Mouse (Mus musculus): ENCODE data around the gene Nrarp. TPM values are rescaled to one million over a fixed set of nuclear protein-coding genes. Genes with fewer than 3 reads are reported as not detected.

Nrarp gene
- polyA plus RNA-seq, 1 experiment, result not detected

GRCm38 (mm10) chr2:25224766-25225752, 44.5 kb downstream of the Nrarp start:
- H3K27ac ChIP-seq (ENCODE audit: insufficient read depth, low read depth, low read length), result peak overlapping the region; percentile 93
- TF ChIP-seq CTCF (IDR thresholded peaks at IDR 0.05; ENCODE audit: low read depth, low read length), result no peak
- TF ChIP-seq POLR2A (IDR thresholded peaks at IDR 0.05; ENCODE audit: borderline replicate concordance, low read depth, low read length), result no peak
- H3K4me1 ChIP-seq (ENCODE audit: control insufficient read depth, insufficient read depth, low read length), result peaks cover 13% of the 10 kb centered on the region
- peak overlapping the region; percentile 75 for H3K4me3 ChIP-seq (ENCODE audit: insufficient read depth, low read length)

DNA sequence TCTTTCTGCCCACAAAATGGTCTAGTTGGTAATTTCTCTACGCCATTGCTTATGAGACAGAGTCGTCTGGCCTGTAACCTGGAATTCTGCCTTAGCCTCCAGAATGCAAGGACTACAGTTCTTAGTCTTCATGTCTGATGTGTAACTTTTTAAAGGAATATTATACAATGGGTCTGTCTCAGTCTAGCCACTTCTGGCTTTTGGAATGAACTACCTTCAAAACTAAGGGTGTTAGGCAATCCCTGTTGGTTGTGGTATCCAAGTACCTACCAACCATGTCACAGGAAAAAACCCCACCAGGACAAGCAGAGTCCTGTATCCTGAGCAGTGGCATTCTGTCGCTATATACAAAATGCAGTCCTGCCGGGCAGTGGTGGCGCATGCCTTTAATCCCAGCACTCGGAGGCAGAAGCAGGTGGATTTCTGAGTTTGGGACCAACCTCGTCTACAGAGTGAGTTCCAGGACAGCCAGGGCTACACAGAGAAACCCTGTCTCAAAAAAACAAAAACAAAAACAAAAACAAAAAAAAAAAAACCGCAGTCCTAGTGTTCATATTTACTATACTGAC, 45.3 kb downstream of the Nrarp start:
- peak overlapping the region; percentile 69 for H3K27ac ChIP-seq (ENCODE audit: insufficient read depth, low read depth, low read length)

GRCm38 (mm10) chr2:25226864-25227263, 46.3 kb downstream of the Nrarp start:
- Histone ChIP-seq H3K27ac (ENCODE audit: insufficient read depth, low read depth, low read length) (no peak overlapping the region), H3K4me3 (ENCODE audit: insufficient read depth, low read length) (no peak overlapping the region), H3K4me1 (ENCODE audit: control insufficient read depth, insufficient read depth, low read length) (peaks cover 13% of the 10 kb centered on the region)
- TF ChIP-seq CTCF (IDR thresholded peaks at IDR 0.05; ENCODE audit: low read depth, low read length), result no peak
- no peak for TF ChIP-seq POLR2A (IDR thresholded peaks at IDR 0.05; ENCODE audit: borderline replicate concordance, low read depth, low read length)

More for the DNA sequence above, 45.3 kb downstream of the Nrarp start:
- H3K4me1 ChIP-seq (ENCODE audit: control insufficient read depth, insufficient read depth, low read length), result peaks cover 13% of the 10 kb centered on the region
- TF ChIP-seq CTCF (IDR thresholded peaks at IDR 0.05; ENCODE audit: low read depth, low read length), result no peak
- no peak for TF ChIP-seq POLR2A (IDR thresholded peaks at IDR 0.05; ENCODE audit: borderline replicate concordance, low read depth, low read length)
- H3K4me3 ChIP-seq (ENCODE audit: insufficient read depth, low read length), result peak overlapping the region; percentile 57

GRCm38 (mm10) chr2:25227406-25227805, 46.8 kb downstream of the Nrarp start:
- Histone ChIP-seq H3K4me1 (ENCODE audit: control insufficient read depth, insufficient read depth, low read length) (peaks cover 13% of the 10 kb centered on the region), H3K4me3 (ENCODE audit: insufficient read depth, low read length) (no peak overlapping the region), H3K27ac (ENCODE audit: insufficient read depth, low read depth, low read length) (no peak overlapping the region)
- TF ChIP-seq POLR2A (IDR thresholded peaks at IDR 0.05; ENCODE audit: borderline replicate concordance, low read depth, low read length) (no peak), CTCF (IDR thresholded peaks at IDR 0.05; ENCODE audit: low read depth, low read length) (no peak)

GRCm38 (mm10) chr2:25228431-25228889, 47.9 kb downstream of the Nrarp start:
- peak; percentile 83 for TF ChIP-seq CTCF (IDR thresholded peaks at IDR 0.05; ENCODE audit: low read depth, low read length)
- no peak for TF ChIP-seq POLR2A (IDR thresholded peaks at IDR 0.05; ENCODE audit: borderline replicate concordance, low read depth, low read length)
- peak overlapping the region; percentile 45 for H3K4me3 ChIP-seq (ENCODE audit: insufficient read depth, low read length)

DNA sequence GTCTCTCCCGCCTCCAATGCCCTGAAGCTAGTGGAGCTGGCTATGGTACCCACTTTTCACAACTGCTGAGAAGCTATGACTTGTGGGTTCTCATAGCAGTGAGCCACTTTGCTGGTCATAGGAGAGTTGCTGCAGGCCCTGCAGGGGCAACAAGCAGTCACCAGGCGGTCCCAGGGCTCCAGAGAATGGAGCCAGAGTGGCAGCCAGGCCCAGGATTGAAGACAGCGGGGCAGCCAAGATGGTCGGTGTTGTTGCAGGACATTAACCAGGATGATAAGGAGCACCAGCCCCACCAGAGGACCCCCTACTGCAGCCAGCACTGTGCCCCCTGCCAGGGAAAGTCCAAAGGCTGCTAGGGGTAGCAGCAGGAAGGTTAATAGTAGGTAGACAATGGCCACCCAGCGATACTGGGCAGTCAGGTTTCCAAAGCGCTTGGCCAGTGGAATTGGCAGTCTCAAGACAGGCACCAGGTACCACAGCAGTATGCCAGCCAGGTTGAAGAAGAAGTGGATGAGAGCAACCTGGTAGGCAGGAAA, 48.5 kb downstream of the Nrarp start:
- H3K27ac ChIP-seq (ENCODE audit: insufficient read depth, low read depth, low read length), result no peak overlapping the region
- no peak overlapping the region for H3K4me3 ChIP-seq (ENCODE audit: insufficient read depth, low read length)
- TF ChIP-seq POLR2A (IDR thresholded peaks at IDR 0.05; ENCODE audit: borderline replicate concordance, low read depth, low read length) (no peak), CTCF (IDR thresholded peaks at IDR 0.05; ENCODE audit: low read depth, low read length) (no peak)
- peaks cover 9% of the 10 kb centered on the region for H3K4me1 ChIP-seq (ENCODE audit: control insufficient read depth, insufficient read depth, low read length)

More at GRCm38 (mm10) chr2:25228431-25228889, 47.9 kb downstream of the Nrarp start:
- peak overlapping the region; percentile 49 for H3K27ac ChIP-seq (ENCODE audit: insufficient read depth, low read depth, low read length)
- peaks cover 9% of the 10 kb centered on the region for H3K4me1 ChIP-seq (ENCODE audit: control insufficient read depth, insufficient read depth, low read length)

- no peak for TF ChIP-seq POLR2A (IDR thresholded peaks at IDR 0.05; ENCODE audit: borderline replicate concordance, low read depth, low read length)
- no peak for TF ChIP-seq CTCF (IDR thresholded peaks at IDR 0.05; ENCODE audit: low read depth, low read length)
- Histone ChIP-seq H3K4me3 (ENCODE audit: insufficient read depth, low read length) (no peak overlapping the region), H3K4me1 (ENCODE audit: control insufficient read depth, insufficient read depth, low read length) (peaks cover 9% of the 10 kb centered on the region), H3K27ac (ENCODE audit: insufficient read depth, low read depth, low read length) (no peak overlapping the region)
These were observed 49.0 kb downstream of the Nrarp start for GRCm38 (mm10) chr2:25229582-25229981.

GRCm38 (mm10) chr2:25230581-25230980, 50.0 kb downstream of the Nrarp start:
- Histone ChIP-seq H3K4me1 (ENCODE audit: control insufficient read depth, insufficient read depth, low read length) (peaks cover 7% of the 10 kb centered on the region), H3K27ac (ENCODE audit: insufficient read depth, low read depth, low read length) (no peak overlapping the region), H3K4me3 (ENCODE audit: insufficient read depth, low read length) (no peak overlapping the region)
- no peak for TF ChIP-seq CTCF (IDR thresholded peaks at IDR 0.05; ENCODE audit: low read depth, low read length)
- no peak for TF ChIP-seq POLR2A (IDR thresholded peaks at IDR 0.05; ENCODE audit: borderline replicate concordance, low read depth, low read length)

DNA sequence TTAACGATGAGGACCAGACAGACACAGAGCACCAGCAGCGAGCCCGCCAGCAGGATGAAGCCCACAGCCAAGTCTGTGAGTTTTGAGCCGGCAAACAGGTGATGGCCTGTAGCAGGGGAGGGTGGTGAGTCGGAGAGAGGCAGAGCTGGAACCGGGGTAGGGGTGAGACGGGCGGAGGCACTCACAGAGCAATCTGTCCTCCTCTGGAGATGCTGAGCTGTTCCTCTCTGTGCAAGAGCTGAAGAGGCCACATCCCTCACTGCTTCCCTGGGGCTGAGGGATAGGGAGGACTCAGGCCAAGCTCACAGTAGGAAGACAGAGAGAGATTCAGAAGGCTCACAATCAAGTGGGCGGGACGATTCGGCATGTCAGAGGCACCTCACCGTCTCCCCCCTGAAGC, 50.5 kb downstream of the Nrarp start:
- TF ChIP-seq CTCF (IDR thresholded peaks at IDR 0.05; ENCODE audit: low read depth, low read length) (no peak), POLR2A (IDR thresholded peaks at IDR 0.05; ENCODE audit: borderline replicate concordance, low read depth, low read length) (no peak)
- Histone ChIP-seq H3K4me3 (ENCODE audit: insufficient read depth, low read length) (no peak overlapping the region), H3K4me1 (ENCODE audit: control insufficient read depth, insufficient read depth, low read length) (peaks cover 3% of the 10 kb centered on the region), H3K27ac (ENCODE audit: insufficient read depth, low read depth, low read length) (no peak overlapping the region)

Other genes starting within 250 kb of the Nrarp start
- gene Arrdc1, start 245.5 kb upstream of the Nrarp start, polyA plus RNA-seq (2012; ENCODE audit: insufficient read depth, insufficient read length, missing spikeins), result 97.6 and 102 TPM in 2 replicates
- 6.5 and 7.6 TPM in 2 replicates for gene Zmynd19, start 231.0 kb upstream of the Nrarp start, polyA plus RNA-seq (2012; ENCODE audit: insufficient read depth, insufficient read length, missing spikeins)
- 8.2 and 8.7 TPM in 2 replicates for gene Dph7, start 218.4 kb upstream of the Nrarp start, polyA plus RNA-seq (2012; ENCODE audit: insufficient read depth, insufficient read length, missing spikeins)
- 30.9 and 31.6 TPM in 2 replicates for gene Mrpl41, start 205.7 kb upstream of the Nrarp start, polyA plus RNA-seq (2012; ENCODE audit: insufficient read depth, insufficient read length, missing spikeins)
- 184 and 202 TPM in 2 replicates for gene Pnpla7, start 204.7 kb upstream of the Nrarp start, polyA plus RNA-seq (2012; ENCODE audit: insufficient read depth, insufficient read length, missing spikeins)
- gene Nsmf, start 126.4 kb upstream of the Nrarp start, polyA plus RNA-seq (2012; ENCODE audit: insufficient read depth, insufficient read length, missing spikeins), result 14.4 and 18.0 TPM in 2 replicates
- not detected in 2 replicates for gene Entpd8, start 100.5 kb upstream of the Nrarp start, polyA plus RNA-seq (2012; ENCODE audit: insufficient read depth, insufficient read length, missing spikeins)
- gene Noxa1, start 85.6 kb upstream of the Nrarp start, polyA plus RNA-seq (2012; ENCODE audit: insufficient read depth, insufficient read length, missing spikeins), result not detected in 2 replicates
- gene Tor4a, start 16.1 kb downstream of the Nrarp start, polyA plus RNA-seq (2012; ENCODE audit: insufficient read depth, insufficient read length, missing spikeins), result 72.2 and 73.2 TPM in 2 replicates
- 33.3 and 35.7 TPM in 2 replicates for gene Nelfb, start 30.7 kb downstream of the Nrarp start, polyA plus RNA-seq (2012; ENCODE audit: insufficient read depth, insufficient read length, missing spikeins)
- gene Stpg3, start 33.9 kb downstream of the Nrarp start, polyA plus RNA-seq (2012; ENCODE audit: insufficient read depth, insufficient read length, missing spikeins), result not detected in 2 replicates
- not detected in 2 replicates for gene Fam166a, start 38.0 kb downstream of the Nrarp start, polyA plus RNA-seq (2012; ENCODE audit: insufficient read depth, insufficient read length, missing spikeins)
- gene Tubb4b, start 43.9 kb downstream of the Nrarp start, polyA plus RNA-seq (2012; ENCODE audit: insufficient read depth, insufficient read length, missing spikeins), result 124 and 135 TPM in 2 replicates
- not detected in 2 replicates for gene Slc34a3, start 53.6 kb downstream of the Nrarp start, polyA plus RNA-seq (2012; ENCODE audit: insufficient read depth, insufficient read length, missing spikeins)
- gene Rnf224, start 56.0 kb downstream of the Nrarp start, polyA plus RNA-seq (2012; ENCODE audit: insufficient read depth, insufficient read length, missing spikeins), result not detected in 2 replicates
- gene Rnf208, start 61.5 kb downstream of the Nrarp start, polyA plus RNA-seq (2012; ENCODE audit: insufficient read depth, insufficient read length, missing spikeins), result 0.66 TPM in 1 of 2 replicates, not detected in the other
- gene Cysrt1, start 61.7 kb downstream of the Nrarp start, polyA plus RNA-seq (2012; ENCODE audit: insufficient read depth, insufficient read length, missing spikeins), result not detected in 2 replicates
- 1.3 and 6.1 TPM in 2 replicates for gene AL732309.1, start 66.1 kb downstream of the Nrarp start, polyA plus RNA-seq (2012; ENCODE audit: insufficient read depth, insufficient read length, missing spikeins)
- 18.1 and 20.4 TPM in 2 replicates for gene Tmem203, start 74.7 kb downstream of the Nrarp start, polyA plus RNA-seq (2012; ENCODE audit: insufficient read depth, insufficient read length, missing spikeins)
- gene Tprn, start 81.9 kb downstream of the Nrarp start, polyA plus RNA-seq (2012; ENCODE audit: insufficient read depth, insufficient read length, missing spikeins), result 8.8 and 10.2 TPM in 2 replicates
- 55.1 and 59.7 TPM in 2 replicates for gene Ssna1, start 91.7 kb downstream of the Nrarp start, polyA plus RNA-seq (2012; ENCODE audit: insufficient read depth, insufficient read length, missing spikeins)
- 84.0 and 89.6 TPM in 2 replicates for gene Anapc2, start 91.7 kb downstream of the Nrarp start, polyA plus RNA-seq (2012; ENCODE audit: insufficient read depth, insufficient read length, missing spikeins)
- gene Tmem210, start 107.4 kb downstream of the Nrarp start, polyA plus RNA-seq (2012; ENCODE audit: insufficient read depth, insufficient read length, missing spikeins), result not detected in 2 replicates
- not detected in 2 replicates for gene Lrrc26, start 109.2 kb downstream of the Nrarp start, polyA plus RNA-seq (2012; ENCODE audit: insufficient read depth, insufficient read length, missing spikeins)
- 0.79 TPM in 1 of 2 replicates, not detected in the other for gene Grin1, start 138.4 kb downstream of the Nrarp start, polyA plus RNA-seq (2012; ENCODE audit: insufficient read depth, insufficient read length, missing spikeins)
- 36.1 and 43.5 TPM in 2 replicates for gene Man1b1, start 151.6 kb downstream of the Nrarp start, polyA plus RNA-seq (2012; ENCODE audit: insufficient read depth, insufficient read length, missing spikeins)
- 93.4 and 99.0 TPM in 2 replicates for gene Dpp7, start 175.6 kb downstream of the Nrarp start, polyA plus RNA-seq (2012; ENCODE audit: insufficient read depth, insufficient read length, missing spikeins)
- 175 and 203 TPM in 2 replicates for gene Uap1l1, start 184.9 kb downstream of the Nrarp start, polyA plus RNA-seq (2012; ENCODE audit: insufficient read depth, insufficient read length, missing spikeins)
- 7.2 and 8.0 TPM in 2 replicates for gene Sapcd2, start 191.6 kb downstream of the Nrarp start, polyA plus RNA-seq (2012; ENCODE audit: insufficient read depth, insufficient read length, missing spikeins)
- not detected in 2 replicates for gene Entpd2, start 215.1 kb downstream of the Nrarp start, polyA plus RNA-seq (2012; ENCODE audit: insufficient read depth, insufficient read length, missing spikeins)
- gene Npdc1, start 218.6 kb downstream of the Nrarp start, polyA plus RNA-seq (2012; ENCODE audit: insufficient read depth, insufficient read length, missing spikeins), result 5.0 and 6.6 TPM in 2 replicates
- gene Fut7, start 242.5 kb downstream of the Nrarp start, polyA plus RNA-seq (2012; ENCODE audit: insufficient read depth, insufficient read length, missing spikeins), result 9.5 and 9.6 TPM in 2 replicates
- 14.9 and 16.4 TPM in 2 replicates for gene Abca2, start 247.9 kb downstream of the Nrarp start, polyA plus RNA-seq (2012; ENCODE audit: insufficient read depth, insufficient read length, missing spikeins)